Comparison of ENCODE assay signal across 19 mouse cellular contexts in genomic region chr12:40885377-40885776, GRCm38 (mm10).
DNase-seq lines count a peak whose midpoint lies in the region; ATAC-seq lines count a peak whose summit lies in the region.
"Had no signal": no experiment of that assay in that cellular context is flagged by ENCODE, and none has a peak within 500 bp of the region (broad histone marks: within the 10 kb centered on the region; RNA-seq: fewer than 3 reads in every experiment).

No protein-coding gene starts in this region.

- H3K4me1 ChIP-seq in kidney, embryonic 15.5 days, result no peaks in the 10 kb centered on the region
- H3K4me1 ChIP-seq in erythroblast, embryonic 14.5 days (ENCODE audit: control insufficient read depth), result peaks cover 74% of the 10 kb centered on the region
- H3K4me1 ChIP-seq in liver, embryonic 15.5 days (replicated peaks), result peaks cover 58% of the 10 kb centered on the region

- no peaks in the 10 kb centered on the region for H3K9me3 ChIP-seq in kidney, embryonic 15.5 days (replicated peaks)
- peaks cover 4% of the 10 kb centered on the region; the same call in 1 of the 2 replicates for H3K9me3 ChIP-seq in erythroblast, embryonic 14.5 days (ENCODE audit: control insufficient read depth, low read length)
- no peaks in the 10 kb centered on the region for H3K9me3 ChIP-seq in liver, embryonic 15.5 days (replicated peaks)
- H3K9me3 ChIP-seq: heart, embryonic 13.5 days had no signal

- no peak overlapping the region for H3K27ac ChIP-seq in kidney, embryonic 15.5 days
- H3K27ac ChIP-seq in liver, embryonic 15.5 days (replicated peaks), result peak overlapping the region; percentile 93
- H3K27ac ChIP-seq: gastrocnemius, adult 2 months; heart, embryonic 13.5 days; layer of hippocampus, adult 2 months had no signal

- no peak overlapping the region for H3K4me2 ChIP-seq in kidney, embryonic 15.5 days
- peak overlapping the region; percentile 43 for H3K4me2 ChIP-seq in liver, embryonic 15.5 days
- H3K4me2 ChIP-seq: heart, embryonic 13.5 days had no signal

- no peaks in the 10 kb centered on the region for H3K36me3 ChIP-seq in kidney, embryonic 15.5 days
- peaks cover 19% of the 10 kb centered on the region for H3K36me3 ChIP-seq in erythroblast, embryonic 14.5 days (ENCODE audit: control insufficient read depth)
- H3K36me3 ChIP-seq in liver, embryonic 15.5 days (replicated peaks), result no peaks in the 10 kb centered on the region
- H3K36me3 ChIP-seq: heart, embryonic 13.5 days had no signal

- H3K4me3 ChIP-seq in kidney, embryonic 15.5 days (replicated peaks), result no peak overlapping the region
- H3K4me3 ChIP-seq in erythroblast, embryonic 14.5 days (replicated peaks), result peak overlapping the region; percentile 17
- H3K4me3 ChIP-seq in liver, embryonic 15.5 days (replicated peaks), result no peak overlapping the region
- H3K4me3 ChIP-seq: gastrocnemius, adult 2 months; heart, embryonic 13.5 days; layer of hippocampus, adult 2 months had no signal

- 0 out of 2 replicates have a peak, but pooled peaks have one; percentile 36 for ATAC-seq in kidney, embryonic 15.5 days (replicated peaks; ENCODE audit: low FRiP score)
- peak; percentile 60 for ATAC-seq in liver, embryonic 15.5 days (ENCODE audit: insufficient read depth)
- ATAC-seq: hindbrain, embryonic 16.5 days; intestine, postnatal 0 days had no signal

- DNase-seq in kidney, adult 8-10 months, result no peak
- peak; percentile 51 for DNase-seq in c-Kit-negative CD71-positive TER-119-positive erythroid progenitor cells, embryonic 14.5 days (ENCODE audit: low read depth, low spot score)
- no peak for DNase-seq in frontal cortex, postnatal 36 days (ENCODE audit: low spot score in 2 of 2)
- DNase-seq in layer of hippocampus, postnatal 10 days (ENCODE audit: low spot score in 2 of 2), result no peak
- DNase-seq: B cell, adult 2 months; cerebellum, adult 8-10 months; gastrocnemius, adult 2 months; heart, postnatal 36 days; kidney, postnatal 14 days; lung, postnatal 14 days; thymus, adult 18-20 months; thymus, postnatal 4 days had no signal

- 93% methylated on average over 6 of the region's 6 CpGs for WGBS in kidney, embryonic 15.5 days
- WGBS in liver, embryonic 15.5 days (ENCODE audit: insufficient replicate concordance), result 78% methylated on average over 6 of the region's 6 CpGs

- H3K27me3 ChIP-seq in kidney, embryonic 15.5 days, result no peaks in the 10 kb centered on the region
- no peaks in the 10 kb centered on the region for H3K27me3 ChIP-seq in erythroblast, embryonic 14.5 days (ENCODE audit: control insufficient read depth)
- H3K27me3 ChIP-seq in liver, embryonic 15.5 days, result no peaks in the 10 kb centered on the region
- H3K27me3 ChIP-seq: heart, embryonic 13.5 days had no signal

- H3K9ac ChIP-seq in kidney, embryonic 15.5 days, result no peak overlapping the region
- H3K9ac ChIP-seq in liver, embryonic 15.5 days, result peak overlapping the region; percentile 56
- H3K9ac ChIP-seq: heart, embryonic 13.5 days had no signal
